Mouse (Mus musculus) CH12.LX (cell line): ENCODE results near the gene Btbd19.

Experiments used
- CTCF ChIP-seq, 2 experiments: IDR thresholded peaks in 1 of 2; conservative IDR thresholded peaks in 1 of 2; 2 replicates each; pipeline ENCODE4 v1.5.1; 2011 to 2012; ENCODE audit warnings: low read depth in 2 of 2, low read length in 2 of 2, improper control_type of control experiment in 1 of 2, inconsistent platforms in 1 of 2, mild to moderate bottlenecking in 1 of 2, moderate library complexity in 1 of 2
- EP300 ChIP-seq: IDR thresholded peaks from 2 replicates; pipeline ENCODE4 v1.6.1; 2011; ENCODE audit warnings: low read length, improper control_type of control experiment
- POLR2A ChIP-seq: IDR thresholded peaks from 2 replicates; pipeline ENCODE4 v1.6.1; 2011; ENCODE audit warnings: low read depth, mild to moderate bottlenecking, improper control_type of control experiment, low read length
- POLR2AphosphoS2 ChIP-seq: IDR thresholded peaks from 2 replicates; pipeline ENCODE4 v1.6.1; 2011; ENCODE audit warnings: low read depth, low read length, improper control_type of control experiment
- TCF12 ChIP-seq: IDR thresholded peaks from 2 replicates; pipeline ENCODE4 v1.6.1; 2014; ENCODE audit warnings: low read depth, mild to moderate bottlenecking, inconsistent platforms, low read length, improper control_type of control experiment

DNA sequence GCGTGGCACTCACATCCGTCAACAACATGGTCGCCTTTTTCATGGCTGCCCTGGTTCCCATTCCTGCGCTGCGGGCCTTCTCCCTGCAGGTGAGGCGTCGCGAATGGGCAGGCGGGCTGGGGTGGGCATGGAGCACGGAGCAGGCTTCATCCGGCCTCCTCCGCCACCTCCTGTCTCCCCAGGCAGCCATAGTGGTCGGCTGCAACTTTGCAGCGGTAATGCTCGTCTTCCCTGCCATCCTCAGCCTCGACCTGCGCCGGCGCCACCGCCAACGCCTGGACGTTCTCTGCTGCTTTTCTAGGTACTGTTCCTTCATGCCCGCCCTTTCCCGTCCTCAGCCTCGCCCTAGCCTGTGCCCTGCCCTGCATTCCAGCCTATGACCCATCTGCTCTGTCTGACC is 16.2 kb downstream of the Btbd19 start:
- TF ChIP-seq POLR2AphosphoS2, result no peak
- no peak for TF ChIP-seq TCF12
- no peak for TF ChIP-seq EP300
- no peak for TF ChIP-seq POLR2A
- no peak for TF ChIP-seq CTCF (conservative IDR thresholded peaks at IDR 0.05 in 1 of 2, IDR thresholded peaks at IDR 0.05 in 1 of 2; ENCODE audit: low read depth in 2 of 2, low read length in 2 of 2)
